Mouse (Mus musculus): Measurements from ENCODE around the gene Lnpep. TPM values are rescaled to one million over a fixed set of nuclear protein-coding genes. Genes with fewer than 3 reads are reported as not detected.

Gene Lnpep
- total and polyA plus RNA-seq, 2 experiments from 2014 or later: 10.3 to 53.0 TPM

DNA sequence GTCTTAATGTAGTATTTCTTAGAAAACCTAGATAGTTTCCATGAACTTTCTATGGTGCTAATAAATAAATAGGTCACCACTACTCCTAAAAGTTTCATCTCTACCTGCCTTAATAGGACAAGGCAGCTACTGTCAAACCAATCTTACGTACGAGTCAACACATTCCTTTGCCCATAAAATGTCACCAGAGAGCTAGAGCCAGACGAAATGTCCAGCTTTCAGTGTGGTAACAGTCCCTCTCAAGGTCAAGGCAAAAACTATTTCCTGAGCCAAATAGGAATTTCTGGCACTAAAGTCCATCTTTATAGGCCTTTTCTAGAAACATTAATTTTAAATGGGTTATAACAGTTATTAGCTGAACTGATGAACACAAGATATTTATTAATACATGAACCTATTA, 3.3 kb downstream of the Lnpep start:
- DNase-seq (ENCODE audit: low spot score): peak; percentile 64
- Histone ChIP-seq H3K9ac (replicated peaks; ENCODE audit: low read depth, low read length) (no peak overlapping the region), H3K27ac (ENCODE audit: low read depth) (peak overlapping the region; percentile 76), H3K36me3 (replicated peaks; ENCODE audit: control insufficient read depth, insufficient read depth, low read length) (no peaks in the 10 kb centered on the region), H3K4me2 (ENCODE audit: low read depth, low read length) (peak overlapping the region; percentile 83), H3K4me1 (ENCODE audit: control insufficient read depth, insufficient read depth) (peaks cover 34% of the 10 kb centered on the region), H3K4me3 (ENCODE audit: low read depth, low read length) (peak overlapping the region; percentile 83; the same call in 1 of the 2 replicates), H3K9me3 (replicated peaks; ENCODE audit: control insufficient read depth, low read length) (no peaks in the 10 kb centered on the region), H3K27me3 (ENCODE audit: control insufficient read depth, insufficient read depth, low read length) (no peaks in the 10 kb centered on the region)
- no peak for TF ChIP-seq EP300 (IDR thresholded peaks at IDR 0.05; ENCODE audit: low read depth)
- no peak for TF ChIP-seq CTCF (IDR thresholded peaks at IDR 0.05; ENCODE audit: low read depth)
- no peak for ATAC-seq (ENCODE audit: insufficient read depth, low read depth)
- 21% methylated on average over 3 of the region's 3 CpGs for WGBS

DNA sequence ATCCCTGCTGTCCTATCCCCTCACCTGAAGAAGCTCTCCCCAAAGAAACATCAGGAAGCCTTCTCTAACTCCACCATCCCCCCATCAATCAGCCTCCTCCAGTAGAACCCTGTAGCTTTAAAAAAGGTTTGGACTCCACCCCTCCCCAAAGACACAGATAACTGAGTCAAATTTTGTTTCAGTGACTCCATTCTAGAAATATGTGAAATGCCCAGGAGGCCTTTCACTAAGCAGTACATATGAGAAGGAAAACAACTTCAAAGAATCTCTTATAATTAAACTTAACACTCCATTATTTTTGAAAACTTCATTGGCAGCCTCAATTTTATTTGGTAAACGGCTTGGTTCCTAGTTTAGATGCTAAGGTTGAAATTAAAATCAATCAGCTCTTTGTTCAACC, 6.4 kb downstream of the Lnpep start:
- Histone ChIP-seq H3K4me2 (ENCODE audit: low read depth, low read length) (peak overlapping the region; percentile 54), H3K27ac (ENCODE audit: low read depth) (peak overlapping the region; percentile 87), H3K4me3 (ENCODE audit: low read depth, low read length) (peak overlapping the region; percentile 12; the same call in 1 of the 2 replicates), H3K4me1 (ENCODE audit: control insufficient read depth, insufficient read depth) (peaks cover 27% of the 10 kb centered on the region), H3K9ac (replicated peaks; ENCODE audit: low read depth, low read length) (peak overlapping the region; percentile 32; the same call in 1 of the 2 replicates), H3K9me3 (replicated peaks; ENCODE audit: control insufficient read depth, low read length) (no peaks in the 10 kb centered on the region), H3K27me3 (ENCODE audit: control insufficient read depth, insufficient read depth, low read length) (no peaks in the 10 kb centered on the region), H3K36me3 (replicated peaks; ENCODE audit: control insufficient read depth, insufficient read depth, low read length) (no peaks in the 10 kb centered on the region)
- 39% methylated on average over 1 of the region's 1 CpGs for WGBS
- DNase-seq (ENCODE audit: low spot score) (peak; percentile 90), ATAC-seq (ENCODE audit: insufficient read depth, low read depth) (peak; percentile 83; the same call in 1 of the 2 replicates)
- TF ChIP-seq CTCF (IDR thresholded peaks at IDR 0.05; ENCODE audit: low read depth): no peak
- TF ChIP-seq EP300 (IDR thresholded peaks at IDR 0.05; ENCODE audit: low read depth): no peak

DNA sequence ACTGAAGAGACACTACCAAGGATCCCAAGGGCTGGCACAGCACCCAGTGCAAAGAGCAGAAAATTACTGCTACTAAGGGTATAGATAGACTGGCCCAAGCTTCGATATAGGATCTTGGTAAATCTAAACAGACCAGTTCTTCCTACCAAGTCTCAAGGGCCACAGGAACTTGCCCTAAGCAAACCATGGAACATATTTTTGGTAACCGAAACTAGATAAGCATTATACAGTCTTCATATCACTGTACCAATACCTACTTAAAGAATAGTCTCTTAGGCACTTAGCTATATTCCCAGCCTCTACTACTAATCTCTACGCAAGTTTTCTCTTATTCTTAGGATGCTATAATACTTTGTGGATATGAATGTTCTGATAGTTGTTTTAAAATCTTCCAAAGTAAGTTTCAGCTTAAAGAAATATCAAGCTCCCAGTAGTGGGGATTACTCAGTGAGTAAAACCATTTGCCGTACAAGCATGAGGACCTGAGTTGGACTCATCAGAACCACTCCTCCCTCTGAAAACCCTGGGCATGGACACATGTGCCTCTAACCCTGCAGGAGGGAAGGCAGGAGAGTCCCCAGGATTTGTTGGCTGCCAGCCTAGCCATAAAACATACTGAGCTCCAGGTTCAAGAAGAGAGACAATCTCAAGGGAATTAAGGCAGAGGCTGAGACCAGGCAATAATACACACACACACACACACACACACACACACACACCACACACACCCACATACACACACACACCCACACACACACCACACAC, 7.2 kb downstream of the Lnpep start:
- H3K9ac ChIP-seq (replicated peaks; ENCODE audit: low read depth, low read length): peak overlapping the region; percentile 33; the same call in 1 of the 2 replicates
- TF ChIP-seq CTCF (IDR thresholded peaks at IDR 0.05; ENCODE audit: low read depth) (no peak), EP300 (IDR thresholded peaks at IDR 0.05; ENCODE audit: low read depth) (no peak)
- peak overlapping the region; percentile 54 for H3K4me2 ChIP-seq (ENCODE audit: low read depth, low read length)

DNA sequence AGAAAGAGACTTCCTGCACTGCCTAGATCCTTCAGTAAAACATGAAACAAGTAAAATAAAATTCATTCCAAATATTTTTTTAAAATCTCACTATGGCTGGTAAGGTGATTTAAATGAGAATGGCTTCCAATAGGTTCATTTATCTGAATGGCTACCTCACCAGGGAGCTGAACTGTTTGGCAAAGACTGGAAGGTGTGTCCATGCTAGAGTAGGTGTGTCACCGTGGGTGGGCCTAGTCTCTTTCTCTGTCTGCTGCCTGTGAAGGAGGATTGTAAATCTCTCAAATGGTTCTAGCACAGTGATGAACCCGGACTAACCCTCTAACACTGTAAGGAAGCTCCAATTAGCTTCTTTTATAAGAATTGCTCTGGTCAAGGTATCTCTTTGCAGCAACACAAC, 12.5 kb downstream of the Lnpep start:
- ATAC-seq (ENCODE audit: insufficient read depth, low read depth) (no peak), DNase-seq (ENCODE audit: low spot score) (no peak)
- H3K9me3 ChIP-seq (replicated peaks; ENCODE audit: control insufficient read depth, low read length): no peaks in the 10 kb centered on the region
- no peak overlapping the region for H3K4me2 ChIP-seq (ENCODE audit: low read depth, low read length)
- H3K27me3 ChIP-seq (ENCODE audit: control insufficient read depth, insufficient read depth, low read length): no peaks in the 10 kb centered on the region
- peaks cover 29% of the 10 kb centered on the region for H3K4me1 ChIP-seq (ENCODE audit: control insufficient read depth, insufficient read depth)
- H3K27ac ChIP-seq (ENCODE audit: low read depth): no peak overlapping the region
- no peak overlapping the region for H3K9ac ChIP-seq (replicated peaks; ENCODE audit: low read depth, low read length)
- 95% methylated on average over 2 of the region's 2 CpGs for WGBS
- no peak overlapping the region for H3K4me3 ChIP-seq (ENCODE audit: low read depth, low read length)
- no peaks in the 10 kb centered on the region for H3K36me3 ChIP-seq (replicated peaks; ENCODE audit: control insufficient read depth, insufficient read depth, low read length)
- TF ChIP-seq CTCF (IDR thresholded peaks at IDR 0.05; ENCODE audit: low read depth) (no peak), EP300 (IDR thresholded peaks at IDR 0.05; ENCODE audit: low read depth) (no peak)

More for the DNA sequence above, 7.2 kb downstream of the Lnpep start:
- no peaks in the 10 kb centered on the region for H3K27me3 ChIP-seq (ENCODE audit: control insufficient read depth, insufficient read depth, low read length)
- H3K36me3 ChIP-seq (replicated peaks; ENCODE audit: control insufficient read depth, insufficient read depth, low read length): no peaks in the 10 kb centered on the region
- DNase-seq (ENCODE audit: low spot score) (peak; percentile 52), ATAC-seq (ENCODE audit: insufficient read depth, low read depth) (0 out of 2 replicates have a peak, but pooled peaks have one; percentile 14)
- H3K9me3 ChIP-seq (replicated peaks; ENCODE audit: control insufficient read depth, low read length): no peaks in the 10 kb centered on the region
- no peak overlapping the region for H3K4me3 ChIP-seq (ENCODE audit: low read depth, low read length)
- peak overlapping the region; percentile 87 for H3K27ac ChIP-seq (ENCODE audit: low read depth)
- 43% methylated on average over 4 of the region's 4 CpGs for WGBS
- H3K4me1 ChIP-seq (ENCODE audit: control insufficient read depth, insufficient read depth): peaks cover 27% of the 10 kb centered on the region

DNA sequence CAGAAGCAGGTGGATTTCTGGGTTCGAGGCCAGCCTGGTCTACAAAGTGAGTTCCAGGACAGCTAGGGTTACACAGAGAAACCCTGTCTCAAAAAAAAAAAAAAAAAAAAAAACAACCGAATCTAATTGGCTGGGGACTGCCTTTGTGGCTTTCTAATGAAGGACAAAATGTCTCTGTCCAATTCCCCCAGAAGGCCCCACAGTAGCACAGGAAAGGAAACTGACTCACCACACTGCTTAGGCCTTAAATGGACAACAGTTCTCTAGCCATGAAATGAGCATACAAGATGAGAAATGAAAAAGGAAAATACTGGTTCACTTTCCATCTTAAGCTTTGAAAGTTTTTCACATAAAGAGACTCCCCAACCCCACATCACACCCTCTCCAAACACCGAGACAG, 15.3 kb downstream of the Lnpep start:
- Histone ChIP-seq H3K9ac (replicated peaks; ENCODE audit: low read depth, low read length) (no peak overlapping the region), H3K36me3 (replicated peaks; ENCODE audit: control insufficient read depth, insufficient read depth, low read length) (no peaks in the 10 kb centered on the region), H3K27ac (ENCODE audit: low read depth) (peak overlapping the region; percentile 78), H3K4me3 (ENCODE audit: low read depth, low read length) (no peak overlapping the region), H3K9me3 (replicated peaks; ENCODE audit: control insufficient read depth, low read length) (no peaks in the 10 kb centered on the region), H3K27me3 (ENCODE audit: control insufficient read depth, insufficient read depth, low read length) (no peaks in the 10 kb centered on the region), H3K4me2 (ENCODE audit: low read depth, low read length) (no peak overlapping the region), H3K4me1 (ENCODE audit: control insufficient read depth, insufficient read depth) (peaks cover 26% of the 10 kb centered on the region; the same call in 1 of the 2 replicates)
- peak; percentile 80 for ATAC-seq (ENCODE audit: insufficient read depth, low read depth)
- no peak for DNase-seq (ENCODE audit: low spot score)
- TF ChIP-seq CTCF (IDR thresholded peaks at IDR 0.05; ENCODE audit: low read depth) (no peak), EP300 (IDR thresholded peaks at IDR 0.05; ENCODE audit: low read depth) (0 out of 2 replicates have a peak, but pooled peaks have one; percentile 37)
- 60% methylated on average over 3 of the region's 3 CpGs for WGBS

Measured in heart, postnatal 0 days (tissue).